Mouse (Mus musculus): Measurements from ENCODE around the gene Ctr9.
A peak's percentile ranks its signal among the peaks of the same experiment; 100 is the strongest.

Ctr9 gene

GRCm38 (mm10) chr7:111028281-111029045 is at the start of gene Ctr9:
Gene Ctr9 (plus strand): TSS chr7:111028951.
- peak within 1 kb of the TSS; percentile 99 for H3K4me3 ChIP-seq (replicated peaks; ENCODE audit: low read length)
- H3K9me3 ChIP-seq (ENCODE audit: low read length) = no peaks in the 10 kb centered on the region; the same call in 1 of the 2 replicates
- no peaks in the 10 kb centered on the region for H3K27me3 ChIP-seq (ENCODE audit: insufficient read depth, low read length)
- TF ChIP-seq POU5F1 (IDR thresholded peaks at IDR 0.05; ENCODE audit: borderline replicate concordance, low read length) (no peak), CTCF (conservative IDR thresholded peaks at IDR 0.05; ENCODE audit: low read length) (no peak), NANOG (IDR thresholded peaks at IDR 0.05; ENCODE audit: borderline replicate concordance, low read length) (no peak)
- peaks cover 28% of the 10 kb centered on the region for H3K36me3 ChIP-seq (ENCODE audit: insufficient read depth, low read length)
- H3K4me1 ChIP-seq (replicated peaks; ENCODE audit: low read depth, low read length) = peaks cover 54% of the 10 kb centered on the region

- Histone ChIP-seq H3K27me3 (ENCODE audit: insufficient read depth, low read length) (no peaks in the 10 kb centered on the region), H3K4me1 (replicated peaks; ENCODE audit: low read depth, low read length) (no peaks in the 10 kb centered on the region), H3K9me3 (ENCODE audit: low read length) (no peaks in the 10 kb centered on the region), H3K36me3 (ENCODE audit: insufficient read depth, low read length) (no peaks in the 10 kb centered on the region), H3K4me3 (replicated peaks; ENCODE audit: low read length) (no peak overlapping the region)
- TF ChIP-seq POU5F1 (IDR thresholded peaks at IDR 0.05; ENCODE audit: borderline replicate concordance, low read length) (no peak), NANOG (IDR thresholded peaks at IDR 0.05; ENCODE audit: borderline replicate concordance, low read length) (no peak), CTCF (conservative IDR thresholded peaks at IDR 0.05; ENCODE audit: low read length) (no peak)
Measured at GRCm38 (mm10) chr7:110981036-110981435, 47.7 kb upstream of the Ctr9 start.

GRCm38 (mm10) chr7:110982053-110982705 is 46.6 kb upstream of the Ctr9 start, which contains the start of gene Mrvi1:
Gene Mrvi1 (minus strand): TSS chr7:110982461.
- no peaks in the 10 kb centered on the region for H3K9me3 ChIP-seq (ENCODE audit: low read length)
- no peaks in the 10 kb centered on the region for H3K27me3 ChIP-seq (ENCODE audit: insufficient read depth, low read length)
- H3K36me3 ChIP-seq (ENCODE audit: insufficient read depth, low read length) = no peaks in the 10 kb centered on the region
- H3K4me3 ChIP-seq (replicated peaks; ENCODE audit: low read length) = no peak within 1 kb of the TSS
- TF ChIP-seq POU5F1 (IDR thresholded peaks at IDR 0.05; ENCODE audit: borderline replicate concordance, low read length) (no peak), NANOG (IDR thresholded peaks at IDR 0.05; ENCODE audit: borderline replicate concordance, low read length) (no peak), CTCF (conservative IDR thresholded peaks at IDR 0.05; ENCODE audit: low read length) (no peak)
- H3K4me1 ChIP-seq (replicated peaks; ENCODE audit: low read depth, low read length) = no peaks in the 10 kb centered on the region

- peak; percentile 44 for TF ChIP-seq CTCF (conservative IDR thresholded peaks at IDR 0.05; ENCODE audit: low read length)
- TF ChIP-seq NANOG (IDR thresholded peaks at IDR 0.05; ENCODE audit: borderline replicate concordance, low read length) = no peak
- Histone ChIP-seq H3K27me3 (ENCODE audit: insufficient read depth, low read length) (no peaks in the 10 kb centered on the region), H3K36me3 (ENCODE audit: insufficient read depth, low read length) (no peaks in the 10 kb centered on the region), H3K4me1 (replicated peaks; ENCODE audit: low read depth, low read length) (no peaks in the 10 kb centered on the region), H3K9me3 (ENCODE audit: low read length) (no peaks in the 10 kb centered on the region), H3K4me3 (replicated peaks; ENCODE audit: low read length) (no peak overlapping the region)
Measured at GRCm38 (mm10) chr7:110982764-110983163, 46.0 kb upstream of the Ctr9 start.

- H3K4me1 ChIP-seq (replicated peaks; ENCODE audit: low read depth, low read length) = no peaks in the 10 kb centered on the region
- TF ChIP-seq CTCF (conservative IDR thresholded peaks at IDR 0.05; ENCODE audit: low read length) (no peak), POU5F1 (IDR thresholded peaks at IDR 0.05; ENCODE audit: borderline replicate concordance, low read length) (no peak), NANOG (IDR thresholded peaks at IDR 0.05; ENCODE audit: borderline replicate concordance, low read length) (no peak)
- no peaks in the 10 kb centered on the region for H3K36me3 ChIP-seq (ENCODE audit: insufficient read depth, low read length)
- H3K9me3 ChIP-seq (ENCODE audit: low read length) = no peaks in the 10 kb centered on the region
- no peaks in the 10 kb centered on the region for H3K27me3 ChIP-seq (ENCODE audit: insufficient read depth, low read length)
- H3K4me3 ChIP-seq (replicated peaks; ENCODE audit: low read length) = no peak overlapping the region
Measured at GRCm38 (mm10) chr7:110983621-110984020, 45.1 kb upstream of the Ctr9 start.

GRCm38 (mm10) chr7:110985581-110986265 is 43.0 kb upstream of the Ctr9 start:
- TF ChIP-seq CTCF (conservative IDR thresholded peaks at IDR 0.05; ENCODE audit: low read length) (no peak), NANOG (IDR thresholded peaks at IDR 0.05; ENCODE audit: borderline replicate concordance, low read length) (no peak), POU5F1 (IDR thresholded peaks at IDR 0.05; ENCODE audit: borderline replicate concordance, low read length) (no peak)
- Histone ChIP-seq H3K27me3 (ENCODE audit: insufficient read depth, low read length) (no peaks in the 10 kb centered on the region), H3K4me1 (replicated peaks; ENCODE audit: low read depth, low read length) (no peaks in the 10 kb centered on the region), H3K9me3 (ENCODE audit: low read length) (no peaks in the 10 kb centered on the region), H3K4me3 (replicated peaks; ENCODE audit: low read length) (no peak overlapping the region), H3K36me3 (ENCODE audit: insufficient read depth, low read length) (no peaks in the 10 kb centered on the region)

- no peaks in the 10 kb centered on the region for H3K36me3 ChIP-seq (ENCODE audit: insufficient read depth, low read length)
- H3K4me3 ChIP-seq (replicated peaks; ENCODE audit: low read length) = no peak overlapping the region
- H3K4me1 ChIP-seq (replicated peaks; ENCODE audit: low read depth, low read length) = no peaks in the 10 kb centered on the region
- no peaks in the 10 kb centered on the region for H3K9me3 ChIP-seq (ENCODE audit: low read length)
- H3K27me3 ChIP-seq (ENCODE audit: insufficient read depth, low read length) = no peaks in the 10 kb centered on the region
- TF ChIP-seq CTCF (conservative IDR thresholded peaks at IDR 0.05; ENCODE audit: low read length) = no peak
- TF ChIP-seq NANOG (IDR thresholded peaks at IDR 0.05; ENCODE audit: borderline replicate concordance, low read length) = no peak
- no peak for TF ChIP-seq POU5F1 (IDR thresholded peaks at IDR 0.05; ENCODE audit: borderline replicate concordance, low read length)
Measured at GRCm38 (mm10) chr7:110988081-110988480, 40.7 kb upstream of the Ctr9 start.

GRCm38 (mm10) chr7:110989286-110989879 is 39.4 kb upstream of the Ctr9 start:
- TF ChIP-seq POU5F1 (IDR thresholded peaks at IDR 0.05; ENCODE audit: borderline replicate concordance, low read length) (no peak), NANOG (IDR thresholded peaks at IDR 0.05; ENCODE audit: borderline replicate concordance, low read length) (no peak), CTCF (conservative IDR thresholded peaks at IDR 0.05; ENCODE audit: low read length) (no peak)
- Histone ChIP-seq H3K9me3 (ENCODE audit: low read length) (no peaks in the 10 kb centered on the region), H3K27me3 (ENCODE audit: insufficient read depth, low read length) (no peaks in the 10 kb centered on the region), H3K4me3 (replicated peaks; ENCODE audit: low read length) (no peak overlapping the region), H3K4me1 (replicated peaks; ENCODE audit: low read depth, low read length) (no peaks in the 10 kb centered on the region), H3K36me3 (ENCODE audit: insufficient read depth, low read length) (no peaks in the 10 kb centered on the region)
